Mouse (Mus musculus): Measurements from ENCODE around the gene Tab1. TPM values are rescaled to one million over a fixed set of nuclear protein-coding genes. Genes with fewer than 3 reads are reported as not detected.

Tab1 gene
- total RNA-seq, 2 experiments from 2014 or later: 33.3 to 34.3 TPM

- intact Hi-C loops (cut with DNase I): no loop called here
- peak; percentile 58 to 60 for DNase-seq
Measured at GRCm38 (mm10) chr15:80134450-80134847, 1.5 kb downstream of the Tab1 start.

- DNase-seq: no peak
- intact Hi-C loops (cut with DNase I): no loop called here
Measured at GRCm38 (mm10) chr15:80135499-80135898, 2.6 kb downstream of the Tab1 start.

- no peak for DNase-seq
Measured at GRCm38 (mm10) chr15:80136645-80137044, 3.7 kb downstream of the Tab1 start.

GRCm38 (mm10) chr15:80137945-80138791 lies 5.2 kb downstream of the Tab1 start:
- no peak for DNase-seq
- intact Hi-C loops (cut with DNase I): no loop called here

More at GRCm38 (mm10) chr15:80136645-80137044, 3.7 kb downstream of the Tab1 start:
- intact Hi-C loops (cut with DNase I): no loop called here

GRCm38 (mm10) chr15:80140302-80140701 lies 7.4 kb downstream of the Tab1 start:
- no peak for DNase-seq
- intact Hi-C loops (cut with DNase I): no loop called here

- intact Hi-C loops (cut with DNase I): no loop called here
- DNase-seq: no peak
Measured at GRCm38 (mm10) chr15:80140878-80141277, 8.0 kb downstream of the Tab1 start.

- no peak for DNase-seq
- intact Hi-C loops (cut with DNase I): no loop called here
Measured at GRCm38 (mm10) chr15:80142130-80142529, 9.2 kb downstream of the Tab1 start.

- DNase-seq: no peak
- intact Hi-C loops (cut with DNase I): no loop called here
Measured at GRCm38 (mm10) chr15:80143760-80144159, 10.8 kb downstream of the Tab1 start.

GRCm38 (mm10) chr15:80145397-80145796 lies 12.5 kb downstream of the Tab1 start:
- no peak for DNase-seq
- intact Hi-C loops (cut with DNase I): no loop called here

- intact Hi-C loops (cut with DNase I): no loop called here
- no peak for DNase-seq
Measured at GRCm38 (mm10) chr15:80146153-80146552, 13.2 kb downstream of the Tab1 start.

- DNase-seq: no peak
- intact Hi-C loops (cut with DNase I): no loop called here
Measured at GRCm38 (mm10) chr15:80147090-80147489, 14.2 kb downstream of the Tab1 start.

GRCm38 (mm10) chr15:80147511-80147910 lies 14.6 kb downstream of the Tab1 start:
- no peak for DNase-seq
- intact Hi-C loops (cut with DNase I): no loop called here

GRCm38 (mm10) chr15:80148565-80148964 lies 15.6 kb downstream of the Tab1 start:
- no peak for DNase-seq
- intact Hi-C loops (cut with DNase I): no loop called here

- no peak for DNase-seq
- intact Hi-C loops (cut with DNase I): no loop called here
Measured at GRCm38 (mm10) chr15:80149517-80149916, 16.6 kb downstream of the Tab1 start.

- DNase-seq: peak; percentile 82 to 86
- intact Hi-C loops (cut with DNase I): no loop called here
Measured at GRCm38 (mm10) chr15:80152663-80153062, 19.7 kb downstream of the Tab1 start.

GRCm38 (mm10) chr15:80153757-80154156 lies 20.8 kb downstream of the Tab1 start:
- intact Hi-C loops (cut with DNase I): no loop called here
- no peak for DNase-seq

- intact Hi-C loops (cut with DNase I): no loop called here
Measured at GRCm38 (mm10) chr15:80155707-80156106, 22.8 kb downstream of the Tab1 start.

GRCm38 (mm10) chr15:80157197-80157943 lies 24.4 kb downstream of the Tab1 start:
- DNase-seq: no peak
- intact Hi-C loops (cut with DNase I): no loop called here

More at GRCm38 (mm10) chr15:80155707-80156106, 22.8 kb downstream of the Tab1 start:
- DNase-seq: no peak

GRCm38 (mm10) chr15:80158001-80158706 lies 25.2 kb downstream of the Tab1 start:
- DNase-seq: no peak
- intact Hi-C loops (cut with DNase I): no loop called here

- DNase-seq: no peak
- intact Hi-C loops (cut with DNase I): no loop called here
Measured at GRCm38 (mm10) chr15:80158707-80159090, 25.8 kb downstream of the Tab1 start.

GRCm38 (mm10) chr15:80159286-80159901 lies 26.5 kb downstream of the Tab1 start:
- DNase-seq: no peak
- intact Hi-C loops (cut with DNase I): no loop called here
